Mouse (Mus musculus): ENCODE measurements around the gene Banp. TPM values are rescaled to one million over a fixed set of nuclear protein-coding genes. Genes with fewer than 3 reads are reported as not detected.
A peak's percentile ranks its signal among the peaks of the same experiment; 100 is the strongest.

The Banp gene
- total and polyA plus RNA-seq, 3 experiments = 35.7 to 50.7 (median 42.5) TPM

DNA sequence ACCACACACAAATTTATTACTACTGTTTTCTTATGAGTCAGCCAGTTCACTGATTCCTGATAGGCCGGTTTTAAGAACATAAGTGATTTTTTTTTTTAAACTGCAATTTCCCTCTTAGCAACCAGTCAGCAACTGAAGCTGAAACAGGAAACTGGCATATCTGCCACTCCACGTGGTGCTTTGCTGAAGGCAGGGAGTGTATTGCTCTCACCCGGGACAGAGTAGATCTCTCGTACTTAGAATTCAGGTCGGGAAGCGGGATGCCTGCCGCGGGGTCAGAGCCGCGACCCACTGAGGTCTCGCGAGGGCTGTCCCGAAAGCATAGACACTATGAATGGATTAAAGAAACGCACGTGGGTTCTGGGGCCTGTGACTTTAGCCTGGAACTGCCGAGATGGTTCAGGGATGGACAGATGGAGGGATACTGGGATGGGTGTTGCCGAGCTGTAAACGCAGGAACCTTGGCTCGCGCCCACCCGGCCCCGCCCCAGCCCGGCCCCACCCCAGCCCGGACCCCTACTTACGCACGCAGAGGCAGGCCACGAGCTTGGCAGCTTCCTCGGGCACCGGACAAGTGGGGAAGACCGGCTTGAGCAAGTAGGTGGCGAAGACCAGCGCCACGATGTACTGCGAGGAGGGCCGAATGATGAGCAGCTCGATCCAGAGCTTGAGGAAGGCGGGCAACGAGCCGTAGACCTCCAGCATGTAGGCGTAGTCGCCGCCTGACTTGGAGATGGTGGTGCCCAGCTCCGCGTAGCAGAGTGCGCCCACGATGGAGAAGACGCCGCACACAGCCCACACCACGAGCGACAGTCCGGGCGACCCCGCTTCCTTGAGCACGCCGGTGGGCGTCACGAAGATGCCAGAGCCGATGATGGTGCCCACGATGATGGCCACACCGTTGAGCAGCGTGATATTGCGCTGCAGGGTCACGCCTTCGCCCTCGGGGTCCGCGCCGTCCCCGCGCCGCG, 42.7 kb upstream of the Banp start:
- peak; percentile 55 for DNase-seq (ENCODE audit: low spot score)
- TF ChIP-seq GATA2 (IDR thresholded peaks at IDR 0.05; ENCODE audit: borderline replicate concordance, low read depth, low read length) (no peak), POLR2AphosphoS5 (IDR thresholded peaks at IDR 0.05; ENCODE audit: insufficient replicate concordance, low read depth, low read length) (peak; percentile 89; the same call in 1 of the 2 replicates), TAL1 (conservative IDR thresholded peaks at IDR 0.05; ENCODE audit: low read depth, low read length) (no peak), GATA1 (IDR thresholded peaks at IDR 0.05; ENCODE audit: borderline replicate concordance, low read length) (no peak), CTCF (IDR thresholded peaks at IDR 0.05; ENCODE audit: low read depth, low read length) (no peak)

DNA sequence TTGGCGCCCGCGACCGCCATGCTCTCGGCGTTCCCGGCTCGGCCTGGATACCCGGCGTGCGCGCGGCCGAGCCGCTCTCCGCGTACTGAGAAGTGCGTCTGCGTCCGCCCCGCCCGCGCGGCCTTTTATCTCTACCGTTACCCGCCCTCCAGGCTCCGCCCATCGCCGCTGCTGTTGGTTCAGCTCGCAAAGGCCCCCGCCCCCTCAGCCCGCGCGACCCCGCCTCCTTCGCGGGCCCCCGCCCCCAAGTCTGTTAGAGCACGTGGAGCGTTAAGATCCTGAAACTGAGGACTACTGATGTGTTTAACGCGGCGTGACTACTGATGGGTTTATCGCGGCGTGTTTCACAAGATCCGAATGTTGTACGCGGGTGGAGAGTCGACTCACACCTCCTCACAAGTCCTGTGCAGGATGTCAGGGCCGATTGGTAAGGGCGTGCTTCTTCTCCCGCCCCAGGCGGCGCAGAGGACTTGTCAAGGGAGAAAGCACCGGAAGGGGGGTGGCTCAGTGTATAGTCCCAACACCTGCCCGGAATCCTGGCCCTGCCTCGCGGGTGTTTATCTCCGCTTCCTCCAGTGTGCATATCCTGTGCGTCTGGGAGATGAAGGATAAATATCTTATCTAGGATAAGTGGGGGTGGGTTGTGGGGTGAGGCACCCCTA, 41.8 kb upstream of the Banp start, which contains the start of gene Slc7a5:
Gene Slc7a5, minus strand, starts transcription at position 108 of the 662 bp plus-strand sequence.
- peak; percentile 92 for DNase-seq (ENCODE audit: low spot score)
- ATAC-seq (ENCODE audit: extremely low read depth, insufficient number of reproducible peaks, low FRiP score, poor library complexity, severe bottlenecking) = peak; percentile 69
- Histone ChIP-seq H3K4me1 (ENCODE audit: insufficient read depth, low read depth, low read length) (peaks cover 78% of the 10 kb centered on the region), H3K9me3 (replicated peaks) (no peaks in the 10 kb centered on the region), H3K36me3 (replicated peaks) (peaks cover 37% of the 10 kb centered on the region), H3K4me3 (ENCODE audit: low read depth, low read length) (peak within 1 kb of the TSS; percentile 100), H3K27me3 (ENCODE audit: insufficient read depth, low read length) (no peaks in the 10 kb centered on the region)
- no peak for TF ChIP-seq CTCF (IDR thresholded peaks at IDR 0.05; ENCODE audit: low read depth, low read length)
- TF ChIP-seq GATA2 (IDR thresholded peaks at IDR 0.05; ENCODE audit: borderline replicate concordance, low read depth, low read length) = no peak
- TF ChIP-seq POLR2AphosphoS5 (IDR thresholded peaks at IDR 0.05; ENCODE audit: insufficient replicate concordance, low read depth, low read length) = no peak
- no peak for TF ChIP-seq GATA1 (IDR thresholded peaks at IDR 0.05; ENCODE audit: borderline replicate concordance, low read length)

More for the DNA sequence above, 42.7 kb upstream of the Banp start:
- peak; percentile 6; the same call in 1 of the 2 replicates for ATAC-seq (ENCODE audit: extremely low read depth, insufficient number of reproducible peaks, low FRiP score, poor library complexity, severe bottlenecking)
- H3K4me3 ChIP-seq (ENCODE audit: low read depth, low read length) = peak overlapping the region; percentile 100
- peaks cover 46% of the 10 kb centered on the region for H3K36me3 ChIP-seq (replicated peaks)
- peaks cover 87% of the 10 kb centered on the region for H3K4me1 ChIP-seq (ENCODE audit: insufficient read depth, low read depth, low read length)
- no peaks in the 10 kb centered on the region for H3K9me3 ChIP-seq (replicated peaks)
- H3K27me3 ChIP-seq (ENCODE audit: insufficient read depth, low read length) = no peaks in the 10 kb centered on the region

DNA sequence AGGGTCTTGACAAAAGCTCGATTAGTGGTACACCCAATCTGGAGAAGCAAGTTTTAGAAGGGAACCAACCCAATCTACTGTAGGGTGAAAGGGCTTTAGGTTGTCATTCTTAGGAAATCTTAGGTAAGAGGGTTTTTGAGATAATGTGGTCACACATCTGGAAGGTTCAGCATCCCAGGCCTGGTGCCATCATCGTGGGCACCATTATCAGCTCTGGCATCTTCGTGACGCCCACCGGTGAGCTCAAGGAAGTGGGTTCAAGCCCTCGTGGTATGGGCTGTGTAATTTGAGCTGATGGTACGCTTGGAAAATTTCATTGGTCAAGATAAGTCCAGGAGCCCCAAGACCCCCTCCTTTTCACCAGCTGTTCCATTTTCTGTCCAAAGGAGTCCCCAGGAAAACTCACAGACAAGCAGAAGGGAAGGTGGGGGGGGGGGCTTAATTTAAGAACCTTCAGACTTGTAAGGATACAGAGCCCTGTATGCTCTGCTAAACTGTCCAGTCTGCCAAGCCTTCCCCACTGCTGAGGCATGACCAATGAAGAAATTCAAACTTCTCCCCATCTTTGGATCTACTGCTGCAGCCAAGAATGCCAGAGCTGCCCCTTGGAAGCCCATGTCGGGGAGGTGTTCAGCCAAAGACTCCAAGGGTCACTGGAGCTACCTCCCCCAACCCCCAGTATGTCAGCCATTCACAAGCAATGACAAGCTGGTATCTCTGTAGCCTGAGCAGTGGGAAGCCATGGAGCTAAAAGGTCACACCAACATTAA, 41.0 kb upstream of the Banp start:
- H3K4me3 ChIP-seq (ENCODE audit: low read depth, low read length) = peak overlapping the region; percentile 100
- ATAC-seq (ENCODE audit: extremely low read depth, insufficient number of reproducible peaks, low FRiP score, poor library complexity, severe bottlenecking) = no peak
- H3K4me1 ChIP-seq (ENCODE audit: insufficient read depth, low read depth, low read length) = peaks cover 75% of the 10 kb centered on the region
- no peak for TF ChIP-seq GATA2 (IDR thresholded peaks at IDR 0.05; ENCODE audit: borderline replicate concordance, low read depth, low read length)
- no peak for TF ChIP-seq TAL1 (conservative IDR thresholded peaks at IDR 0.05; ENCODE audit: low read depth, low read length)
- no peak for TF ChIP-seq POLR2AphosphoS5 (IDR thresholded peaks at IDR 0.05; ENCODE audit: insufficient replicate concordance, low read depth, low read length)
- no peak for TF ChIP-seq GATA1 (IDR thresholded peaks at IDR 0.05; ENCODE audit: borderline replicate concordance, low read length)
- TF ChIP-seq CTCF (IDR thresholded peaks at IDR 0.05; ENCODE audit: low read depth, low read length) = no peak
- H3K9me3 ChIP-seq (replicated peaks) = no peaks in the 10 kb centered on the region
- DNase-seq (ENCODE audit: low spot score) = no peak
- H3K36me3 ChIP-seq (replicated peaks) = peaks cover 29% of the 10 kb centered on the region
- H3K27me3 ChIP-seq (ENCODE audit: insufficient read depth, low read length) = no peaks in the 10 kb centered on the region; the same call in 1 of the 2 replicates

DNA sequence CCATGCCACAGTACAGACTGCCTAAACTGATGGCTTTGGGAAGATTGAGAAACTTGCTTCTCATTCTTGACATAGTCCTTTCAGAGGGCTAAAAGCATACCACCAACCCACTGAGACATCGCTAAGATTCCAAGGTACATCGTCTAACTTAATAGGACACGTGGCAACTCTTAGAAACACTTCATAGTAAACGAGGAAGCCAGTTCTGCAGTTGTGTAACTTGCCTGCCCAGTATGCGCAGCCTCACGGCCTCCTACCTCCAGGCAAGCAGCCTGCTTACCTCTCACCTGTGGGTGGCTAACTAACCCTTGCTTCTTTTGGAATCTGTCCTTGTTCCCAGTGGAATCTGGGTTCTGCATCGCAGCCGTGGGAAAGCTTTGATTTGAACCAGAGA, 40.4 kb upstream of the Banp start:
- Histone ChIP-seq H3K27me3 (ENCODE audit: insufficient read depth, low read length) (peaks cover 2% of the 10 kb centered on the region; the same call in 1 of the 2 replicates), H3K36me3 (replicated peaks) (peaks cover 23% of the 10 kb centered on the region), H3K4me3 (ENCODE audit: low read depth, low read length) (no peak overlapping the region; the same call in 1 of the 2 replicates), H3K9me3 (replicated peaks) (no peaks in the 10 kb centered on the region), H3K4me1 (ENCODE audit: insufficient read depth, low read depth, low read length) (peaks cover 69% of the 10 kb centered on the region)
- no peak for TF ChIP-seq POLR2AphosphoS5 (IDR thresholded peaks at IDR 0.05; ENCODE audit: insufficient replicate concordance, low read depth, low read length)
- no peak for TF ChIP-seq GATA2 (IDR thresholded peaks at IDR 0.05; ENCODE audit: borderline replicate concordance, low read depth, low read length)
- no peak for TF ChIP-seq TAL1 (conservative IDR thresholded peaks at IDR 0.05; ENCODE audit: low read depth, low read length)
- no peak for TF ChIP-seq GATA1 (IDR thresholded peaks at IDR 0.05; ENCODE audit: borderline replicate concordance, low read length)
- TF ChIP-seq CTCF (IDR thresholded peaks at IDR 0.05; ENCODE audit: low read depth, low read length) = no peak
- ATAC-seq (ENCODE audit: extremely low read depth, insufficient number of reproducible peaks, low FRiP score, poor library complexity, severe bottlenecking) = no peak
- no peak for DNase-seq (ENCODE audit: low spot score)

DNA sequence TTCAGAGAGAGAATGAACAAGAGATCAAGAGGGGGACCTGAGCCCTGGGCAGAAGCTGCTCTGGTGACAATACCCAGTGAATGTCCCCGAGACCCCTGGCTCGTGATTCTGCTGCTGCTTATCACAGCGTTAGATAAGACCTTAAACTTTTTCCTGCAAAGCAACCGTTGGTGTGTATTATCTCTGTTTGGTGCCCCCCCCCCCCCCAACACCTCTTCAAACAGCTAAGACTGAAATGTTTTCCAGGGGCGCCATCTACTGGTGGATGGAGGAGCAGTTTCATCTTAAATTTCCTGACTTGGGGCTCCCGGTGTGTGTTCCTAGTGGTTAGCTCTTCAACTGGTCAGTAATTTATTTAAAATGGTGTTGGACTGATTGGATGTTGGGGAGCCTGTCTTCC, 39.9 kb upstream of the Banp start:
- no peak for ATAC-seq (ENCODE audit: extremely low read depth, insufficient number of reproducible peaks, low FRiP score, poor library complexity, severe bottlenecking)
- H3K4me1 ChIP-seq (ENCODE audit: insufficient read depth, low read depth, low read length) = peaks cover 64% of the 10 kb centered on the region
- peak; percentile 59 for DNase-seq (ENCODE audit: low spot score)
- H3K9me3 ChIP-seq (replicated peaks) = no peaks in the 10 kb centered on the region
- H3K36me3 ChIP-seq (replicated peaks) = peaks cover 18% of the 10 kb centered on the region
- peaks cover 8% of the 10 kb centered on the region; the same call in 1 of the 2 replicates for H3K27me3 ChIP-seq (ENCODE audit: insufficient read depth, low read length)
- no peak overlapping the region; the same call in 1 of the 2 replicates for H3K4me3 ChIP-seq (ENCODE audit: low read depth, low read length)
- TF ChIP-seq GATA1 (IDR thresholded peaks at IDR 0.05; ENCODE audit: borderline replicate concordance, low read length) = no peak
- TF ChIP-seq TAL1 (conservative IDR thresholded peaks at IDR 0.05; ENCODE audit: low read depth, low read length) = no peak
- TF ChIP-seq GATA2 (IDR thresholded peaks at IDR 0.05; ENCODE audit: borderline replicate concordance, low read depth, low read length) = no peak
- peak; percentile 34; the same call in 1 of the 2 replicates for TF ChIP-seq CTCF (IDR thresholded peaks at IDR 0.05; ENCODE audit: low read depth, low read length)
- TF ChIP-seq POLR2AphosphoS5 (IDR thresholded peaks at IDR 0.05; ENCODE audit: insufficient replicate concordance, low read depth, low read length) = no peak
